Mouse (Mus musculus) bone marrow macrophage, adult 2 months (primary cell): ENCODE results near the gene Fkbp5.

Experiments
- CTCF ChIP-seq: IDR thresholded peaks from 2 replicates; pipeline ENCODE4 v1.5.1; 2012; ENCODE audit warnings: low read depth, mild to moderate bottlenecking, low read length, moderate library complexity
- POLR2A ChIP-seq: IDR thresholded peaks from 2 replicates; pipeline ENCODE4 v1.6.1; 2012; ENCODE audit warnings: mild to moderate bottlenecking, low read depth, low read length, borderline replicate concordance

- TF ChIP-seq POLR2A = no peak
- no peak for TF ChIP-seq CTCF
These were observed 29.6 kb downstream of the Fkbp5 start for GRCm38 (mm10) chr17:28487584-28488257.
